In genomic region chr17:75049366-75049969, GRCm38 (mm10) we compare ENCODE assay signal across 21 mouse cellular contexts. TPM values are rescaled to one million over a fixed set of nuclear protein-coding genes. Genes with fewer than 3 reads are reported as not detected.
A peak's percentile ranks its signal among the peaks of the same experiment; 100 is the strongest.
DNase-seq lines count a peak whose midpoint lies in the region; ATAC-seq lines count a peak whose summit lies in the region.
"Had no signal": no experiment of that assay in that cellular context is flagged by ENCODE, and none has a peak within 500 bp of the region (broad histone marks: within the 10 kb centered on the region; RNA-seq: fewer than 3 reads in every experiment).

No protein-coding gene starts in this region.

- WGBS in embryonic facial prominence, embryonic 14.5 days: 54% methylated on average over 8 of the region's 8 CpGs
- WGBS in embryonic facial prominence, embryonic 10.5 days: 65% methylated on average over 8 of the region's 8 CpGs
- 40% methylated on average over 8 of the region's 8 CpGs for WGBS in kidney, embryonic 15.5 days

- peaks cover 5% of the 10 kb centered on the region; the same call in 1 of the 2 replicates for H3K36me3 ChIP-seq in embryonic facial prominence, embryonic 14.5 days (ENCODE audit: control insufficient read depth, insufficient read depth, low read length)
- 0 out of 2 replicates have a peak, but pooled peaks cover 2% of the 10 kb centered on the region for H3K36me3 ChIP-seq in embryonic facial prominence, embryonic 10.5 days (replicated peaks)
- peaks cover 11% of the 10 kb centered on the region; the same call in 1 of the 2 replicates for H3K36me3 ChIP-seq in kidney, embryonic 15.5 days
- H3K36me3 ChIP-seq: embryonic facial prominence, embryonic 12.5 days; G1E; liver, embryonic 13.5 days; lung, embryonic 15.5 days had no signal

- no peaks in the 10 kb centered on the region for H3K27me3 ChIP-seq in embryonic facial prominence, embryonic 14.5 days (replicated peaks; ENCODE audit: control insufficient read depth, insufficient read depth, low read length)
- no peaks in the 10 kb centered on the region for H3K27me3 ChIP-seq in embryonic facial prominence, embryonic 10.5 days (replicated peaks; ENCODE audit: low read depth, poor library complexity, severe bottlenecking)
- no peaks in the 10 kb centered on the region for H3K27me3 ChIP-seq in kidney, embryonic 15.5 days
- H3K27me3 ChIP-seq: embryonic facial prominence, embryonic 12.5 days; limb, embryonic 13.5 days; liver, embryonic 13.5 days; lung, embryonic 15.5 days had no signal

- H3K4me1 ChIP-seq in embryonic facial prominence, embryonic 14.5 days (ENCODE audit: control insufficient read depth, insufficient read depth, low read length): 0 out of 2 replicates have a peak, but pooled peaks cover 3% of the 10 kb centered on the region
- H3K4me1 ChIP-seq in embryonic facial prominence, embryonic 10.5 days: peaks cover 11% of the 10 kb centered on the region; the same call in 1 of the 2 replicates
- H3K4me1 ChIP-seq in kidney, embryonic 15.5 days: peaks cover 24% of the 10 kb centered on the region
- H3K4me1 ChIP-seq: liver, embryonic 13.5 days; lung, embryonic 15.5 days had no signal

- H3K4me2 ChIP-seq in embryonic facial prominence, embryonic 14.5 days (ENCODE audit: low read depth, low read length): no peak overlapping the region
- H3K4me2 ChIP-seq in kidney, embryonic 15.5 days: no peak overlapping the region
- H3K4me2 ChIP-seq: embryonic facial prominence, embryonic 12.5 days; limb, embryonic 13.5 days; liver, embryonic 13.5 days; lung, embryonic 15.5 days had no signal

- H3K9ac ChIP-seq in embryonic facial prominence, embryonic 14.5 days (ENCODE audit: low read depth, low read length): no peak overlapping the region
- no peak overlapping the region for H3K9ac ChIP-seq in kidney, embryonic 15.5 days
- H3K9ac ChIP-seq: embryonic facial prominence, embryonic 12.5 days; limb, embryonic 13.5 days; liver, embryonic 13.5 days; lung, embryonic 15.5 days had no signal

- peak overlapping the region; percentile 53; the same call in 1 of the 2 replicates for H3K27ac ChIP-seq in embryonic facial prominence, embryonic 14.5 days (replicated peaks; ENCODE audit: low read depth, low read length)
- no peak overlapping the region for H3K27ac ChIP-seq in embryonic facial prominence, embryonic 10.5 days (replicated peaks)
- 0 out of 2 replicates have a peak overlapping the region, but pooled peaks have one; percentile 34 for H3K27ac ChIP-seq in kidney, embryonic 15.5 days
- H3K27ac ChIP-seq: embryonic facial prominence, embryonic 12.5 days; limb, embryonic 13.5 days; liver, embryonic 13.5 days; lung, embryonic 15.5 days had no signal

- ATAC-seq in embryonic facial prominence, embryonic 14.5 days (ENCODE audit: low read depth): no peak
- ATAC-seq in kidney, embryonic 15.5 days (replicated peaks; ENCODE audit: low FRiP score): peak; percentile 34
- ATAC-seq: forebrain, embryonic 16.5 days; midbrain, embryonic 16.5 days had no signal

- no peak overlapping the region for H3K4me3 ChIP-seq in embryonic facial prominence, embryonic 14.5 days (ENCODE audit: low read depth, low read length)
- H3K4me3 ChIP-seq in embryonic facial prominence, embryonic 10.5 days: no peak overlapping the region
- no peak overlapping the region for H3K4me3 ChIP-seq in kidney, embryonic 15.5 days (replicated peaks)
- H3K4me3 ChIP-seq: embryonic facial prominence, embryonic 12.5 days; limb, embryonic 13.5 days; liver, embryonic 13.5 days; lung, embryonic 15.5 days had no signal

- H3K9me3 ChIP-seq in embryonic facial prominence, embryonic 14.5 days (ENCODE audit: control insufficient read depth, low read length): peaks cover 14% of the 10 kb centered on the region; the same call in 1 of the 2 replicates
- peaks cover 2% of the 10 kb centered on the region; the same call in 1 of the 2 replicates for H3K9me3 ChIP-seq in embryonic facial prominence, embryonic 10.5 days
- no peaks in the 10 kb centered on the region; the same call in 1 of the 2 replicates for H3K9me3 ChIP-seq in kidney, embryonic 15.5 days (replicated peaks)

- peak; percentile 56 for DNase-seq in embryonic facial prominence, embryonic 14.5 days (ENCODE audit: low spot score)
- DNase-seq in embryonic facial prominence, embryonic 10.5 days (ENCODE audit: low spot score): no peak
- no peak for DNase-seq in kidney, postnatal 4 days
- peak; percentile 12 for DNase-seq in adrenal gland, postnatal 25 days
- no peak for DNase-seq in urinary bladder, adult 18-20 months (ENCODE audit: low spot score in 2 of 2)
- DNase-seq in embryo, embryonic 11 days: no peak
- DNase-seq: cerebellum, adult 18-20 months; heart, postnatal 10 days; kidney, adult 18-20 months; layer of hippocampus, postnatal 36 days; liver, embryonic 13.5 days; lung, postnatal 4 days; right cerebral cortex, postnatal 14 days; thymus, adult 2 months had no signal

RNA-seq across cellular contexts. Expression of gene Ltbp1, which starts 44.1 kb away (rescaled TPM):
- 53.9 and 60.7 TPM in 2 replicates for polyA plus RNA-seq in embryonic facial prominence, embryonic 14.5 days (2014; fragmentation: Nextera tagmentation; extraction: Ambion mirVana)
- polyA plus RNA-seq in embryonic facial prominence, embryonic 10.5 days (2016; fragmentation: Nextera tagmentation; extraction: Ambion mirVana): 7.0 and 8.5 TPM in 2 replicates
- 35.5 and 40.9 TPM in 2 replicates for polyA plus RNA-seq in kidney, embryonic 15.5 days (2015; fragmentation: Nextera tagmentation; extraction: Ambion mirVana)
- total RNA-seq in adrenal gland, postnatal 25 days (2021): 9.6 and 11.0 TPM in 2 replicates
- polyA plus RNA-seq: G1E had no signal

Comparison
In these comparisons a context has a peak if more than half of its experiments do, and no peak if none do; other contexts are left out.
1. DNase-seq: peak in embryonic facial prominence, embryonic 14.5 days (single experiment) and adrenal gland, postnatal 25 days (single experiment); none in embryonic facial prominence, embryonic 10.5 days (single experiment), kidney, postnatal 4 days (0 of 2), urinary bladder, adult 18-20 months (0 of 2) and embryo, embryonic 11 days (single experiment).